Mouse (Mus musculus) urinary bladder, postnatal 36 days (tissue): ENCODE data around the gene Zfp180.
"Not testable (repeated sequence)": the region's sequence is repeated elsewhere in the genome, so short reads cannot be mapped to it uniquely, and the experiment has no call there.

Experiments used
- DNase-seq, 2 experiments: peaks; one replicate each; pipeline ENCODE4 v3.0.0; 2022; ENCODE audit warnings: low spot score in 2 of 2, mixed read lengths in 1 of 2

Gene Zfp180

DNA sequence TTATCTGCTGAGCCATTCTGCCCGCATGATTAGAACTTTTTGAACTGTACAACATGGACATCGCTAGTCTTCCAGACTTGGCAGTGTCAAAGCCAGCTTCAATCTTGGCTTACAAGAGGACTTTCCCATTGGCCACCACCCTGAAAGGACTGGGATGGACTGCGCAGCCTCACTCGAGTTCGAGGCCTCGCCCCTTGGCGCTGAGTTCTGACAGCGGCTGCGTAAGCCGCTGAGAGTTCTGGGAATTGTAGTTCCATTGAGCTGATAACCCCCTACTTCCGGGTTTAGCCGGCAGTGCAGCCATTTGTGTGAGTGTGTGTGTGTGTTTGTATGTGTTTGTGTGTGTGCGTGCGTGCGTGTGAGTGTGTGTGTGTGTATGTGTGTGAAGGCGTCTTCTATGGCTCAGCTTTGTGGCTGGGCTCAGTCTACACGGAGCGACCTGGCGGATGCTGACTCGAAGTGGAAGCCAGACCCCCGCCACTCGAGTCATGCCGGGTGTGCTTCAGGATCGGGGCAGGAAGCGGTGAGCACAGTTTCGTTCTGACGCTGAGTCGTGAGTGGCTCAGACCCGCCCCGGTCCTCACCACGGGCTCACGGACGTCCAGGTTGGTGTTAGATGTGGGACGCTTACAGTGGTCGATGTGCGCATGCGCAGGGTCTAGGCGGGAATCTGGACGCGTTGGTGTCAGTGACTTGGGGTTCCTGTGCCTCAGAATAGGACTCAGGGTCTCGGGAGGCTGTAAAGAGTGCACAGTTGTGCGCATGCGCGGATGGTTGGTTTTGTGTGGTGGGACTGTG, at the start of gene Zfp180:
Gene Zfp180, plus strand, starts transcription at position 291 of the 798 bp plus-strand sequence.
- DNase-seq, result peak; percentile 86 to 95

DNA sequence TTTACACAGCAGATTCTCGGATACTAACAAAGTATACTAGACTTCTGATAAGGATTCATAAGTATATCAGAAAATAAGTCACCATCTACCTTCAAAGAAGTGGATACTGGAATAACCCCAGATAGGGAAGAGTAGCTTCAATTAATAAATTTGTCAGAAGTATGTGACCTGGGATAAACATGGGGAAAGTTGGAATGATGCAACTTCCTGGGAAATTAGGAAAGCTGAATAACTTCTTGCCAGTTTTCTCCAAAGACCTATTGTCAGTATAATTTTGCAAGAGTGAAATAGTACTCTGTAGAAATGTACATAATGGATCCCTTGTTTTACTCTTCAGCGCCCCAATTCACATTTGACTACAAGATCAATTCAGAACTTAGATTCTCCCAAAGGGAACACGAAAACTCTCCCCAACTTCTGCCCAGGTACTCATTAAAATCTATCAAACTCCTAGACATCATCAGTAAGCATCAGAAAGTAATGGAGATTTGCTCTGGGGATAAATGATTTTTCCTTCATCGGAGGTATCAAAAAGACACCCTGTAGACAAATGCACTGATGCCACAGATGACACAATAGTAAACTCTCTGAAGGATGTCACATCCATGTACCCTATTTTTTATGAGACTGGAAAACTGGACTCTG, 28.9 kb upstream of the Zfp180 start, which contains the start of gene Vmn1r183:
Gene Vmn1r183, plus strand, starts transcription at position 595 of the 645 bp plus-strand sequence.
- no peak for DNase-seq

DNA sequence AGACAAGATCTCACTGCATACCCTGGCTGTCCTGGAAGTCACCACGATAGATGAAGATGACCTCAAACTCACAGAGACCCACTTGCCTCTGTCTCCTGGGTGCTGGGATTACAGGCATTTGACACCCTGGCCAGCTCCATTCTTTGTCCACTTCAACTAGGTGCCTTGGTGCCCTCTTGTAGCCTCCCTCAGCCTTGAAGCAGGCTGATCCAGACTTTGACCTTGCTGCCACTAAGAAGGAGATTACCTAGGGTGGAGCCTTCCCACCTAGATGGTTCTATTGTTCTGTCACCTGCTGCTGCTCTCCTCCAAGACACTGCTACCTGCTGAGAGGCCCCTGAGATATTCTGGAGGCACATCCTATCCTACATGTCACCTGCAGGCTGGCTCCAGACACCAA, 7.3 kb upstream of the Zfp180 start:
- DNase-seq, result not testable (repeated sequence)

DNA sequence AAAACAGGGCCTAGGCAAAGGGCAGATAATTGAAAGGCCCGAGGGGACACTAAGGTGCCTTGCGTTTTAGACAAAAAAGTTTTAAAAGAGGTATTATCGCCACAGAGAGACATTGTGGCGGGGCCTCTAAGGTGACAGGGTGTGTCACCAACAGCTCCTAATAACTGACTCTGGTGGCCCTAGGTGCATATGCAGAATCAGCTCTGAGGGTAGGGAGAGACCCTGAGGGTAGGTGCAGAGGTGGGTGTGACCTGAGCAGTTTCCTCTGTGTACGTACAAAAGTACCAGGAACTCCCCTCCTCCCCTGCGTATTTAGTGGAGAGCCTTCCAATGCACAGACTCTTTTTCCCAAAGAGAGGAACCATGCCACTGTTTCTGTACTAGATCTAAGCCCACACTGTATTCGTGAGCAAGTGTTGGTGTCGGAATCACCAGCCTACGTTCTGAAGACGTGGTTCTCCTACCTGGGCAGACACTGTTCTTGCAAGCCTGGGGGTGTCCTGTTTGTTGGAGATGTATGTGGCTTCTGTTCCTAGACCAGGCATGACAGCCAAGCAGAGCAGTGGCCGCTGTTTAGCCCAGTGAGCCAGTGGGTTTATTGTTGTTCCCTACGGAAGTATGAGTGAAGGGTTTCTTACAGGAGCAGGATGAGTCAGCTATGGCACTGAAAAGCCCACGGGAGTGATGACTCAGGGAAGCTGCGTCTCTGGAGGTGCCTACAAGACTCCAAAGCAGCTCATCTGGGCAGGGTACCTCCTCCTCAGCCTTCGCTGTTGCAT, 922 bp downstream of the Zfp180 start:
- DNase-seq, result no peak

DNA sequence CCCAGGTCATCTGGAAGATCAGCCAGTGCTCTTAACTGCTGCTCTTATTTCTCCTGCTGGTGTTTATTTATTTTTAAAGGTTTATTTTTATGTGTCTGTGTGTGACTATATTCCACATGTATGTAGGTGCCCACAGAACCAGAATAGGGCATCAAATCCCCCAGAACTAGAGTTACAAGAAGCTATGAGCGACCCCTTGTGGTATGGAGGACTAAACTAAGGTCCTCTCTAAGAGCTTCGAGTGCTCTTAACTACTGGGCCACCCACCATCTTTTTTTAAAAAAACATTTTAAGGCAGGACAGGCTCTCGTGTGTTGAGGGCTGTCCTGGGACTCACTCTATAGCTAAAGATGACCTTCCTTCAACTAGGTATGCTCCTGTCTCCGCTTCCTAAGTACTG, 5.1 kb downstream of the Zfp180 start:
- no peak for DNase-seq

DNA sequence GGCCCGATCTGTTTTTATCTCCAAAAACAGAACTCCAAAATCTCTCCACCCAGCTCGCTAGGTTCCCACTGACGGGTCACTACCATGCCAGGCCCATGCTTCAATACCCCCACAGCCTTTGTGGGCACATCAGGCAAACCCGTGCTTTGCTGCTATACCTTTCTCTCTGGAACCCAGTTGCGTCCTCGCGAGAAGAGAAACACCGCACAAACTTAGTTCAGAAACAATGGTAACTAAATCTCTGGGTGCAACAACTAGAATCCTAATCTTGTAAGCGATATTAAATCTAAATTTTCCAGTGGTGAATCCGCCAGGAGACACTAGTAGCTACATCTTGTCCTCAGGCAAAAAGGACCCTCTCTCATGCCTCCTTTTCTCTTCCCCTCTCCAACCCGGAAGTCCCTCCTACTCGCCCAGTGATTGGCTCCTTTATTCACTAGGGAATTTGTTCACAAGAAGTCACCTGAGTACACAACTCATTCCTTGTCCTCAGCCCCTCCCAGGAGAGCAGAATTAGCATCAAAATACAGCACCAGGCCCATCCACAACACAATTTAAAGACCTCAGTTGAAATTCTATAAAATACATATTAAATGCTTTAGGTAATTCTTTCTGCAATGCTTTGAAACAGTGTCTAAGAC, 5.9 kb downstream of the Zfp180 start:
- no peak for DNase-seq

DNA sequence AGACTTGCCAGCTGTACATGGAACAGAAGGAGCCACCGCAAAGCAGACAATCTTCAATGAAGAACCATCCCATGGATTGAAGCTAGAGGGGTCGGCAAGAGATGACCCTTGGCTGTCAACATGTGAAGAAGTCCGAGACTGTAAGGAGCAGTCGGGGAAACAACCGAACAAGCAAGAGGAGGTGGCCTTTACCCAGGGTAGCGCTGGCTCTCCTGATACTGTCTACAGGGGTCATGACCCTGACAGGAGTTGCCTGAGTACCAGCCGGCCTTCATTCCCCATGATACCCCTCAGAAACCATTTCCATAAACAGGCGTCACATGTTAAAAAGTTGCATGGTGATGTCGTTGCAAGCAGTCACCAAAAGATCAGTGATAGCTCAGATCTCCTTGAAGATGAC, 22.7 kb downstream of the Zfp180 start:
- no peak for DNase-seq

DNA sequence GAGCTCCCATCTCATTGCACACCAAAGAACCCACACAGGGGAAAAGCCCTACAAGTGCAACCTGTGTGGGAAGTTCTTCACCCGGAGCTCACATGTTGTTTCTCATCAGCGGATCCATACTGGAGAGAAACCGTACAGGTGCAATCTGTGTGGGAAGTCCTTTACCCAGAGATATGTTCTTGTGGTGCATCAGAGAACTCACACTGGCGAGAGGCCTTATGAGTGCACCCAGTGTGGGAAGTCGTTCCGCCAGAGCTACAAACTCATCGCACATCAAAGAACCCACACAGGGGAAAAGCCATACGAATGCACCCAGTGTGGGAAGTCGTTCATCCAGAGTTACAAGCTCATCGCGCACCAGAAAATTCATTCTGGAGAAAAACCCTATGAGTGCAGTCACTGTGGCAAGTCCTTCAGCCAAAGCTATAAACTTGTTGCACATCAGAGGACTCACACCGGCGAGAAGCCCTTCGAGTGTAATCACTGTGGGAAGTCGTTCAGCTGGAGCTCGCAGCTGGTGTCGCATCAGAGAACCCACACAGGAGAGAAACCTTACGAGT, 23.5 kb downstream of the Zfp180 start:
- no peak for DNase-seq

DNA sequence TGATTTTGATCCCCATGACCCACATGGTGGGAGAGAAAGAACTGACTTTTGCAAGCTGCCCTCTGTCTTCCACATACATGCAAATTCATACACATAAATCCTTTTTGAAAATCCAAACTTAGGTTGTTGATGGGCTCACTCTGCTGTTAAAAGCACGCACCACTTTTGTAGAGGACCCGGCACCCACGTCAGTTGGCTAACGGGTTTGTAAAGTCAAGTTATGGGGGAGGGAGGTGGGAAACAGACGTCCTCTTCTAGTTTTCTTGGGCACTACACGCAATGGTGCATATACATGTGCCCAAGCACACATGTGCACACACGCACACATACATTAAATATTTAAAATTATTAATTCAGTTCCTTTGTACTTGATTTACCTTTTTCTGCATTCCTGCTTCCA, 29.1 kb downstream of the Zfp180 start:
- no peak for DNase-seq

DNA sequence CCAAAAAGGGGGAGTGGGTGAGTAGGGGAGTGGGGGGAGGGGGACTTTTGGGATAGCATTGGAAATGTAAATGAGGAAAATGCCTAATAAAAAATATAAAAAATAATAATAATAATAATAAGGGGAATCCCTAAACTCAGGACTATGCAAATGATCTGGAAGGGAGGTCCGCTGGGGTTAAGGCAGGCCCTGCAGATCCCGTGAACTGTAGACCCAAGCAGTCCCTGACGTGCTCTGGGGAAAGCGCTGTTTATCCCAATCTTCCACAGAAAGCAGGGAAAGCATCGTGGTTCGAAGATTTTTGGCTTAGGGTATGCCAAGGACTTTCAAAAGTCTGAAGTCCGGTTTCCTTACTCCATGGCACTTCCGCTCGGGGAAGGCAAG, 30.0 kb downstream of the Zfp180 start:
- peak in 1 of 2 experiments; percentile 37 for DNase-seq

DNA sequence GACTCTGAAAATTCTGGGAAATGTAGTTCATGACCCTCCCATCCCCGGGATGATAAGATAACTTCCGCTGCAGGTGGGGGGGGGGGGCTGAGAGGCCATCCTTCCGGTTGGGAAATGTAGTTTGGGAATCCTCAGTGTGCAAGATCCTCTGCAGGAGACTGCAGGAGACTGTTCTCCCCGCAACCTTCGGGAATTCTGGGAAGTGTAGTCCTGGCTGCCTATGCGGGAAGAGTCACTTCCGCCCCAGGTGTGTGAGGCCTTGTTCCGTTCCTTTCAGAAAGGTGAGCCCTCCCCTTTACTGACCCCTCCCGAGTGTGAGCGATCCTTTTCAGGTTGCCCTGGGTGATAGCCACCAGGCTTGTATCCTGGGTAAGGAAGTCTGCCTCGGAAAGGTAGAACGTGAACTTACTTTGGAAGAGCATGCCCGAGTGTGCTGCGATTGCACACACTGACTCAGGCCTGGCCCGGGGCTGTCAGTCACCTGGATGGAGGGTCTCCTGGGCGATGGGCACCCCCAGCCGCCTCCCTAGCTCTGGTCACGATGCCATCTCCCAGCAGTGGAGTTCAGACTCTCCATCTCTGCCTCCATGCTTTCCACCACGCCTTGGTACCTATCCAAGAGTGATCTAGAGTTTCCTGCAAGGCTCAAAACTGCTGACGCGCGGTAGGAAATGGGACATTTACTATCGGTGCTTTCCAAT, 30.6 kb downstream of the Zfp180 start, which contains the start of gene Zfp112:
Gene Zfp112, plus strand, starts transcription at position 159 of the 701 bp plus-strand sequence.
- peak; percentile 46 to 82 for DNase-seq

DNA sequence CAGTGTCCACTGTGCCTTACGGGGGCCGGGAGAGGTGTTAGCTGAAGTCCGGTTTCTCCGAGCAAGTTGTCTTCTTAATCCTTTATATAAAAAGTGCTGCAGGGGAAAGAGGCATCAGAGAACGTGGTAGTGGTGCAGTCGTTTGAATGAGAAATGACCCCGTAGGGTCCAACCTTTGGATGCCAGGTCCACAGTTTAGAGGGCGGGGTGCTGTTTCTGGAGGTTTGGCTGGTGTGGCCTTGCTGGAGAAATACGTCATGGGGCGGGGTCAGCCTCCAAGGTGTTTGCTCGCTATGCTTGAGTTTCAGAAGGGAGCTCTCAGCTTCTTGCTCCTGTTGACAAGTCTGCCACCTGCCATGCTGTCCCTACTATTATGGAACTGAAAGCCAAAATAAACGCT, 31.3 kb downstream of the Zfp180 start:
- peak; percentile 54 to 57 for DNase-seq

DNA sequence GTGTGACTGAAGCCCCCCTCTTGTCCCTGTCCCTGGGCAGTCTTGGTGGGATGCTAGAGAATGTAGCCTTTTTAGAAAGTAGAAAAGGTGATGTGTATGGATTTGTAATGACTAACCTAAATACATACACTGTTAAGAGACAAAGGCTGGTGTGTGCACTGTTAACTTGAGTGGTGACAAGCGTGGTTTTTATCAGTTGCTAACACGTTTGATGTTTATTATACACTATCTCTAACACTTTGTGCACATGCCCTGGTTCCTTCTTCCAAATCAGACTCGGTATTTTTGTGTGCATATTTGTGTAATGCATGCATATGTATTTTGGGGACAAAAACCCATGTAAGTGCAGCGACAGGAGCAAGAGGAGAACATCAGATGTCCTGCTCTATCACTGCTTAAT, 34.9 kb downstream of the Zfp180 start:
- DNase-seq, result no peak

DNA sequence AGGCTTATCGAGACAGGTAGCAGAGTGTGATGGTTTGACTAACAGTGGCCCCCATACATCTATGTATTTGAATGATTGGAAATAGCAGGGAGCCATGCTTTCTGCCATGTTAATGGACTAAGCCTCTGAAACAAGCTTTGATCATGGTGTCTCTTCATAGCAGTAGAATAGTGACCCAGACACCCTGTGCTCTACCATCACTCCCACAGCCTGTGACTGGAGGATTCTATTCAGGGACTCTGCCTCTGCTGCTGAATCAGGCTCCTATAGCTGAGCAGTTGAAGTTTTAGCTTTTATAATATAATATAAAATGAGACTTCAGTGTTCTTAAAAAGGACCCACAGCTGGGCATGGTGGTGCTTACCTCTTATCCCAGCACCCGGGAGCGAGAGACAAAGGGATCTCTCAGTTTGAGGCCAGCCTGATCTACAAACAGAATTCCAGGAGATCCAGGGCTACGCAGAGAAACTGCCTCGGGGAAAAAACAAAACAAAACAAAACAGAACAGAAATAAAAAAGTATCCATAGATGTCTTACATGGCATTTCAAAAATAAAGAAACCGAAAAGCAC, 51.8 kb downstream of the Zfp180 start:
- no peak for DNase-seq

DNA sequence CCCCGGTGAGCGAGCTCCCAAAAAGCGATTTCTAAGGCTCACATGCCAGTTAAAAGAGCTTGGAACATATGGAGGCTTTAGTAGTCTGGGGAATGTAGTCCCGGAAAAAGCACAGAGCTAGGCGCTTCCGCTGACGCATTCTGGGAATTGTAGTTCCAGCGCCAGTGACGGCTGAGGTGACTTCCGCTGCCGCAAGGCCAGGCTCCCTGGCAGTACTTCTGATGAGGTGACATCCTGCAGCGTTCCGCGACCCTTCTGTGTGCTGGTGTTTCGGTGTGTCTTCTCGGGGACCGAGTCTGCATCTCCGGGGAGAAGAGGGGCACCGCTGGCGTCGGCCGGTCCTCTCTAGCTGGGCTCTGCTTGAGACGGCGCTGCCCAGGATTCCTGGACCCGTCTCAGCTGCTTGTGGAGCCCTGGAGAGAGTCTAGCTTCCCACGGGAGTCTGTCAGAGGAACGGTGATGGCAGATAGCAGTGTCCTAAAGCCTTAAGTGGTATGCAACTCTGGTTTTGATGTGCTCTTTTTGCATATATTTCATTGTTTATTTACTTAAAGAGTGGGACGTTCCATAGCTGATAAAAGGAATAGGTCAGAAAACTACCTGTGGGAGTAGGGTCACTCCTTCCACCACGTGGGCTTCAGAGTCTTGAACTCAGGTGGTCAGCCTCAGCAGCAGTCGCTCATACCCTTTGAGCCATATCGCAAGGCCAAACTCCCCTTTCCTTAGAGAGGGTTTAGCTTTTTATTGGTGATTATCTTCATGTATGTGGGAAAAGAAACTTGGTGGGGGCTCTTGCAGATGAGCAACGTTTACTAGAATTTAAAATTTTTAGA, 52.5 kb downstream of the Zfp180 start, which contains the start of gene Zfp235:
Gene Zfp235, plus strand, starts transcription at position 174 of the 833 bp plus-strand sequence.
- DNase-seq, result peak; percentile 82 to 85

DNA sequence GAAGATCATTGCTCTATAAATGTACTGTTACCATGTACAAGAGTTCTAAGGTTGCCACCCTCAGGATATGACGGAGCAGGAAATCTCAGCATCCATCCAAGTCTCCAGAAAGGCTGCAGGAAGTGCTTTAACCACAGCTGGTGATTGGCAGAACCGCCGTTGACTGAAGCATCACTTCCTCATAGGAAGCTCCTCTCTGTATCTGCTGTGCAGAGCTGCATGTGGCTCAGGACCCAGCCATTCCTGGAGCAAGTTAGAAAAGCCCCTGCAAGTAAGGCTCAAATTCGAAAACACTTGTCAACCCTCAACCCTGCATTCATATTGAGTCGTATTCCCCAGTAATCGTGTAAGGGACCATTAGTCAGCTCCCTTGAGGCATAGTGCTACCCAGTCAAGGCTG, 60.8 kb downstream of the Zfp180 start:
- no peak for DNase-seq

DNA sequence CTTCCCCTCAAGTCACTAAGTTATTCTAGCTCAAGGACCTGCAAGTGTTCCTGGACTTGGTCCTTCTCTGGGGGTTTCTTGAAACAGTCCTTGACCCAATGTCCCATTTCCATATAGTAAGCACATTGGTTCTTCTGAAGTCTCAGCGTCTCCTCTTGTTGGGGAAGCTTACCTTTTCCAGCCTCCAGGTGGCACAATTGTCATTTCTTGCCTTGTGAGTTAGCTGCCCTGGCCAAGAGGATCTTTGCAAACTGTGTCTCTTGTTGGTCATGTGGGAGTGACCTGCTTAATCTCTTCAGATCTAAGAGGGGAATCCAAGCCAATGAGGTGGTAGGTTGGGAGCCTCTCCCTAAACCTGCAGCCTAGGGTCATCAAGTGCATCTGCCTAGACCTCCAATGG, 71.5 kb downstream of the Zfp180 start:
- DNase-seq, result no peak
